Mouse (Mus musculus): Measurements from ENCODE around the gene Rab10. TPM values are rescaled to one million over a fixed set of nuclear protein-coding genes. Genes with fewer than 3 reads are reported as not detected.
A peak's percentile ranks its signal among the peaks of the same experiment; 100 is the strongest.

Gene Rab10
- polyA plus RNA-seq (2016; fragmentation: Nextera tagmentation; extraction: Ambion mirVana), result 69.4 and 71.5 TPM in 2 replicates

GRCm38 (mm10) chr12:3309391-3310320 lies at the start of gene Rab10:
TSS of gene Rab10 (minus strand) at chr12:3309969.
- H3K9me3 ChIP-seq, result peaks cover 15% of the 10 kb centered on the region
- H3K27me3 ChIP-seq (ENCODE audit: poor library complexity, severe bottlenecking), result no peaks in the 10 kb centered on the region
- H3K27ac ChIP-seq, result peak within 1 kb of the TSS; percentile 96
- peaks cover 20% of the 10 kb centered on the region for H3K4me1 ChIP-seq
- DNase-seq (ENCODE audit: extremely low spot score, low spot score), result peak; percentile 95
- peak within 1 kb of the TSS; percentile 90 for H3K4me3 ChIP-seq
- under 1% methylated on average over 111 of the region's 111 CpGs for WGBS
- H3K36me3 ChIP-seq (replicated peaks), result peaks cover 15% of the 10 kb centered on the region

GRCm38 (mm10) chr12:3359302-3359701 lies 49.5 kb upstream of the Rab10 start:
- Histone ChIP-seq H3K4me1 (no peaks in the 10 kb centered on the region), H3K27me3 (ENCODE audit: poor library complexity, severe bottlenecking) (no peaks in the 10 kb centered on the region), H3K36me3 (replicated peaks) (no peaks in the 10 kb centered on the region), H3K4me3 (no peak overlapping the region), H3K27ac (no peak overlapping the region), H3K9me3 (no peaks in the 10 kb centered on the region; the same call in 1 of the 2 replicates)
- DNase-seq (ENCODE audit: extremely low spot score, low spot score), result peak; percentile 56
- WGBS, result 32% methylated on average over 3 of the region's 3 CpGs

DNA sequence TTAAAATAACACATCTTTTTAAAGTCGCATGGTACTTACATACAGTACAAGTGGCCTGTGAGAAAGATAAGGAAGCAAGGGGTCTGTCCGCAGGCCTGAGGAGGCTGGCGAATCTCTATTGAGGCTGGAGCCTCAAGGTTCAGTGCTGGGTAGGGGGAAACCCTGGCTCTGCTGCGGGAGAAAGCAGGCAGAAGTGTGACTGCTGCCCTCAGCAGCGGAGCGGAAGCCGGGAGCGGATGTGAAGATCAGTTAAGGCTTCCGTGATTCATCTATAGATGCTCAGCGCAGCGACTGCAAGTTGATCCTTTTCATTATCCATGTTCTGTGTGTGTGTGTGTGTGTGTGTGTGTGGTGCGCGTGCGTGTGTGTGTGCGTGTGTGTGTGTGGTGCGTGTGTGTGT lies 47.1 kb upstream of the Rab10 start:
- Histone ChIP-seq H3K36me3 (replicated peaks) (no peaks in the 10 kb centered on the region), H3K9me3 (no peaks in the 10 kb centered on the region; the same call in 1 of the 2 replicates), H3K27me3 (ENCODE audit: poor library complexity, severe bottlenecking) (no peaks in the 10 kb centered on the region), H3K27ac (no peak overlapping the region), H3K4me1 (no peaks in the 10 kb centered on the region), H3K4me3 (0 out of 2 replicates have a peak overlapping the region, but pooled peaks have one; percentile 12)
- 80% methylated on average over 16 of the region's 16 CpGs for WGBS
- DNase-seq (ENCODE audit: extremely low spot score, low spot score), result no peak

- 87% methylated on average over 8 of the region's 8 CpGs for WGBS
These were observed 45.3 kb upstream of the Rab10 start for GRCm38 (mm10) chr12:3355068-3355467.

DNA sequence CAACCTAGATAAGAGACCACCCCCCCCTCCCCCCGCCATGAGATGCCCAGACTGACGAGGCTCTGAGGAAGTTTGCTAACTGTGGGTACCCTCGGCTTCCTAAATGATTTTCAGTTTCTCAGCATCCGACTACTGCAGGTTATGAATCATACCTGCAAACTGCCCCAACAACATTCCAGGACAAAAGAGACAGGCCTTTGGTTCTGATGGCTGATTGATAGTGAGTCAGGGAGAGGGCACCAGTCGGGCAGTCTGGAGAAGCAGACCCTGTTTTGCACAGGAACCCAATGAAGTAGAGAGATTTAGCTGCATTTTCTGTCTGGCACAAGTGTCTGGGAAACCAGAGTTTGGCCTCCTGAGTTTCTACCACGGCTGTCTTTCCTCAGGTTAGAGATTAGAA lies 42.4 kb upstream of the Rab10 start:
- Histone ChIP-seq H3K36me3 (replicated peaks) (no peaks in the 10 kb centered on the region), H3K9me3 (0 out of 2 replicates have a peak, but pooled peaks cover 6% of the 10 kb centered on the region), H3K4me1 (no peaks in the 10 kb centered on the region), H3K4me3 (no peak overlapping the region), H3K27ac (no peak overlapping the region), H3K27me3 (ENCODE audit: poor library complexity, severe bottlenecking) (no peaks in the 10 kb centered on the region)
- no peak for DNase-seq (ENCODE audit: extremely low spot score, low spot score)
- WGBS, result 84% methylated on average over 6 of the region's 6 CpGs

More at GRCm38 (mm10) chr12:3355068-3355467, 45.3 kb upstream of the Rab10 start:
- Histone ChIP-seq H3K27ac (no peak overlapping the region), H3K9me3 (peaks cover 4% of the 10 kb centered on the region; the same call in 1 of the 2 replicates), H3K4me3 (no peak overlapping the region), H3K27me3 (ENCODE audit: poor library complexity, severe bottlenecking) (no peaks in the 10 kb centered on the region), H3K36me3 (replicated peaks) (no peaks in the 10 kb centered on the region), H3K4me1 (no peaks in the 10 kb centered on the region)
- no peak for DNase-seq (ENCODE audit: extremely low spot score, low spot score)

DNA sequence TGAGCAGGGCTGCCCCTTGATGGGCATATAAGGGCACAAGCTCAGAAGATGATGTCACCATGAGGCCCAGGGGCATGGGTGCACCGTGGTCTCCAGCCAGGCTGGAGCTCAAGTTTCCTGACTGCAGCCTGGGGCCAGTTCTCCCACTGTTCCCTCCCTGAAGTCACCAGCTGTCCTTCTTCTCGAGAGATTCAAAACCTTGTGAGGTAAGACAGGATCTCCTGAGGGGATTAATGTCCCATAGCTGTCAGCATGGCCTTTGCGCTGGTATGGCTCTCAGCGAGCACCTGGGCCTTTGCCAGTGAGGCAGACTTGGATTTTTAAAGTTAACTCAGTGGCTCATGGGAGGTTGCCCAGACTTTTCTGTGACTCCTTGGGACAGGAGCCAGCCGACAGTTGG lies 40.4 kb upstream of the Rab10 start:
- 78% methylated on average over 5 of the region's 5 CpGs for WGBS
- no peak for DNase-seq (ENCODE audit: extremely low spot score, low spot score)
- H3K36me3 ChIP-seq (replicated peaks), result no peaks in the 10 kb centered on the region
- no peaks in the 10 kb centered on the region for H3K4me1 ChIP-seq
- no peak overlapping the region for H3K27ac ChIP-seq
- 0 out of 2 replicates have a peak, but pooled peaks cover 6% of the 10 kb centered on the region for H3K9me3 ChIP-seq
- H3K4me3 ChIP-seq, result no peak overlapping the region
- no peaks in the 10 kb centered on the region for H3K27me3 ChIP-seq (ENCODE audit: poor library complexity, severe bottlenecking)

DNA sequence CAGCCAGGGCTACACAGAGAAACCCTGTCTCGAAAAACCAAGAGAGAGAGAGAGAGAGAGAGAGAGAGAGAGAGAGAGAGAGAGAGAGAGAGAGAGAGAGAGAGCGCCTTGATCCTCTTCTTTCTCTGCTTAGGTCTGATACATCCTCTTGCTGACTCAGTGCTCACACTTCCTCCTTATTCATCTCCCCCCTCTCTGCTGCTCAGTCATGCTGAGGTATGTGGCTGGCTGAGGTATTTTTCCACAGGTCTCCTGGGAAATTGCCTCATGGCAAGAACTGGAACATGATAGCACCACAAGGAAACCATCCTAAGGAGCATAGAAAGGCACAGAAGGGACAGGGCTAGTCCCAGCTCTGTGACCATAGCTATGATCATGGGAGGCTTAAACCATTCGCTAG lies 39.6 kb upstream of the Rab10 start:
- 83% methylated on average over 2 of the region's 3 CpGs for WGBS
- no peak for DNase-seq (ENCODE audit: extremely low spot score, low spot score)
- no peaks in the 10 kb centered on the region for H3K27me3 ChIP-seq (ENCODE audit: poor library complexity, severe bottlenecking)
- 0 out of 2 replicates have a peak, but pooled peaks cover 6% of the 10 kb centered on the region for H3K9me3 ChIP-seq
- H3K36me3 ChIP-seq (replicated peaks), result no peaks in the 10 kb centered on the region
- H3K27ac ChIP-seq, result no peak overlapping the region
- no peak overlapping the region for H3K4me3 ChIP-seq
- no peaks in the 10 kb centered on the region for H3K4me1 ChIP-seq

- H3K4me3 ChIP-seq, result no peak overlapping the region
- 0 out of 2 replicates have a peak, but pooled peaks cover 6% of the 10 kb centered on the region for H3K9me3 ChIP-seq
- H3K36me3 ChIP-seq (replicated peaks), result no peaks in the 10 kb centered on the region
- no peaks in the 10 kb centered on the region for H3K27me3 ChIP-seq (ENCODE audit: poor library complexity, severe bottlenecking)
- no peaks in the 10 kb centered on the region for H3K4me1 ChIP-seq
- no peak for DNase-seq (ENCODE audit: extremely low spot score, low spot score)
- H3K27ac ChIP-seq, result no peak overlapping the region
These were observed 37.9 kb upstream of the Rab10 start for GRCm38 (mm10) chr12:3347682-3348081.

GRCm38 (mm10) chr12:3345038-3345437 lies 35.3 kb upstream of the Rab10 start:
- DNase-seq (ENCODE audit: extremely low spot score, low spot score), result no peak
- Histone ChIP-seq H3K36me3 (replicated peaks) (no peaks in the 10 kb centered on the region), H3K4me1 (no peaks in the 10 kb centered on the region), H3K9me3 (peaks cover 1% of the 10 kb centered on the region; the same call in 1 of the 2 replicates), H3K27me3 (ENCODE audit: poor library complexity, severe bottlenecking) (no peaks in the 10 kb centered on the region), H3K4me3 (no peak overlapping the region), H3K27ac (no peak overlapping the region)
- 90% methylated on average over 5 of the region's 5 CpGs for WGBS

DNA sequence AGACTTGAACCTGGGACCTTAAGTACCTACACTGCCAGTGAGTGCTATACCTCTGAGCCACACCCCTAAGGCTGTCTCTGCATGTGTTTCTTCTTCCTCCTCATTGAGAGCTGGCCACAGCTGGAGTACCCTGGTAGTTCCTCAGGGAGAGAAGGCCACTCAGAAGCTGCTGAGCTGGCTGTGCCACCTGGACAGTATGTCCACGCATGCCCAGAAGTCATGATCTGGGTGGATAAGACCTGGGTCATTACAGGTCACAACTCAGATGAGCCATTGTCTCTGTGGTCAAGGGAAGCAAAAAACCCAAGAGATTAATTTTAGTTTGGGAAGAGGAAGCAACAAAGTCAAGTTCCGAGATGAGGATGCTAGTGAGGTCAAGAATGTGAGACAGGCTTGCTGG lies 34.4 kb upstream of the Rab10 start:
- Histone ChIP-seq H3K27ac (no peak overlapping the region), H3K4me3 (no peak overlapping the region), H3K27me3 (ENCODE audit: poor library complexity, severe bottlenecking) (no peaks in the 10 kb centered on the region), H3K36me3 (replicated peaks) (no peaks in the 10 kb centered on the region), H3K4me1 (no peaks in the 10 kb centered on the region), H3K9me3 (no peaks in the 10 kb centered on the region; the same call in 1 of the 2 replicates)
- DNase-seq (ENCODE audit: extremely low spot score, low spot score), result no peak
- WGBS, result 89% methylated on average over 2 of the region's 2 CpGs

- WGBS, result 88% methylated on average over 1 of the region's 1 CpGs
- H3K4me1 ChIP-seq, result no peaks in the 10 kb centered on the region
- no peaks in the 10 kb centered on the region for H3K36me3 ChIP-seq (replicated peaks)
- H3K27me3 ChIP-seq (ENCODE audit: poor library complexity, severe bottlenecking), result no peaks in the 10 kb centered on the region
- H3K9me3 ChIP-seq, result peaks cover 7% of the 10 kb centered on the region; the same call in 1 of the 2 replicates
- DNase-seq (ENCODE audit: extremely low spot score, low spot score), result no peak
- no peak overlapping the region for H3K27ac ChIP-seq
- no peak overlapping the region for H3K4me3 ChIP-seq
These were observed 29.2 kb upstream of the Rab10 start for GRCm38 (mm10) chr12:3338931-3339330.

- Histone ChIP-seq H3K4me3 (no peak overlapping the region), H3K4me1 (no peaks in the 10 kb centered on the region), H3K27me3 (ENCODE audit: poor library complexity, severe bottlenecking) (no peaks in the 10 kb centered on the region), H3K36me3 (replicated peaks) (no peaks in the 10 kb centered on the region), H3K9me3 (peaks cover 14% of the 10 kb centered on the region), H3K27ac (no peak overlapping the region)
- DNase-seq (ENCODE audit: extremely low spot score, low spot score), result no peak
- 85% methylated on average over 4 of the region's 4 CpGs for WGBS
These were observed 19.9 kb upstream of the Rab10 start for GRCm38 (mm10) chr12:3329677-3330076.

GRCm38 (mm10) chr12:3325232-3325631 lies 15.5 kb upstream of the Rab10 start:
- Histone ChIP-seq H3K4me3 (no peak overlapping the region), H3K36me3 (replicated peaks) (no peaks in the 10 kb centered on the region), H3K9me3 (peaks cover 10% of the 10 kb centered on the region), H3K27ac (no peak overlapping the region), H3K4me1 (no peaks in the 10 kb centered on the region), H3K27me3 (ENCODE audit: poor library complexity, severe bottlenecking) (no peaks in the 10 kb centered on the region)
- DNase-seq (ENCODE audit: extremely low spot score, low spot score), result no peak
- WGBS, result 96% methylated on average over 2 of the region's 2 CpGs
